7 mouse cellular contexts compared by ENCODE assay signal in genomic region chr2:27247487-27247863, GRCm38 (mm10). TPM values are rescaled to one million over a fixed set of nuclear protein-coding genes. Genes with fewer than 3 reads are reported as not detected.
DNase-seq lines count a peak whose midpoint lies in the region; ATAC-seq lines count a peak whose summit lies in the region.

No protein-coding gene starts in this region.

- intact Hi-C loops in left cerebral cortex, postnatal 36 days (cut with DNase I), result no loop called here

- peaks cover 13% of the 10 kb centered on the region; the same call in 1 of the 2 replicates for H3K4me1 ChIP-seq in hindbrain, embryonic 13.5 days (replicated peaks)
- H3K4me1 ChIP-seq in hindbrain, embryonic 12.5 days, result no peaks in the 10 kb centered on the region; the same call in 1 of the 2 replicates
- peaks cover 11% of the 10 kb centered on the region; the same call in 1 of the 2 replicates for H3K4me1 ChIP-seq in neural tube, embryonic 13.5 days (replicated peaks)
- peaks cover 26% of the 10 kb centered on the region for H3K4me1 ChIP-seq in limb, embryonic 15.5 days

- H3K27ac ChIP-seq in hindbrain, embryonic 13.5 days, result 0 out of 2 replicates have a peak overlapping the region, but pooled peaks have one; percentile 12
- no peak overlapping the region for H3K27ac ChIP-seq in hindbrain, embryonic 12.5 days
- no peak overlapping the region; the same call in 1 of the 2 replicates for H3K27ac ChIP-seq in neural tube, embryonic 13.5 days (replicated peaks)
- peak overlapping the region; percentile 85 for H3K27ac ChIP-seq in limb, embryonic 15.5 days

- no peak for DNase-seq in neural tube, embryonic 10.5 days (ENCODE audit: extremely low spot score, low spot score)
- no peak for DNase-seq in right cerebral cortex, adult 2 months (ENCODE audit: low spot score in 2 of 2)
- no peak for DNase-seq in left cerebral cortex, postnatal 36 days (ENCODE audit: low spot score in 2 of 2)

- no peak overlapping the region for H3K9ac ChIP-seq in hindbrain, embryonic 13.5 days
- no peak overlapping the region for H3K9ac ChIP-seq in hindbrain, embryonic 12.5 days
- no peak overlapping the region for H3K9ac ChIP-seq in neural tube, embryonic 13.5 days
- no peak overlapping the region for H3K9ac ChIP-seq in limb, embryonic 15.5 days

- no peak overlapping the region for H3K4me3 ChIP-seq in hindbrain, embryonic 13.5 days
- no peak overlapping the region for H3K4me3 ChIP-seq in hindbrain, embryonic 12.5 days
- no peak overlapping the region for H3K4me3 ChIP-seq in neural tube, embryonic 13.5 days
- H3K4me3 ChIP-seq in limb, embryonic 15.5 days, result no peak overlapping the region

- H3K9me3 ChIP-seq in hindbrain, embryonic 13.5 days, result no peaks in the 10 kb centered on the region
- H3K9me3 ChIP-seq in hindbrain, embryonic 12.5 days (replicated peaks), result no peaks in the 10 kb centered on the region
- no peaks in the 10 kb centered on the region for H3K9me3 ChIP-seq in neural tube, embryonic 13.5 days
- H3K9me3 ChIP-seq in limb, embryonic 15.5 days, result no peaks in the 10 kb centered on the region

- WGBS in hindbrain, embryonic 13.5 days, result 59% methylated on average over 2 of the region's 2 CpGs
- WGBS in hindbrain, embryonic 12.5 days, result 57% methylated on average over 2 of the region's 2 CpGs
- 55% methylated on average over 2 of the region's 2 CpGs for WGBS in neural tube, embryonic 13.5 days
- WGBS in limb, embryonic 15.5 days, result 44% methylated on average over 2 of the region's 2 CpGs

- ATAC-seq in hindbrain, embryonic 13.5 days (ENCODE audit: low FRiP score), result no peak
- ATAC-seq in hindbrain, embryonic 12.5 days (ENCODE audit: low FRiP score), result no peak
- peak; percentile 42; the same call in 1 of the 2 replicates for ATAC-seq in neural tube, embryonic 13.5 days (ENCODE audit: low read depth)
- peak; percentile 60 for ATAC-seq in limb, embryonic 15.5 days (ENCODE audit: insufficient number of reproducible peaks, low FRiP score, low TSS enrichment, low read depth)

- no peaks in the 10 kb centered on the region for H3K27me3 ChIP-seq in hindbrain, embryonic 13.5 days
- H3K27me3 ChIP-seq in hindbrain, embryonic 12.5 days, result no peaks in the 10 kb centered on the region
- no peaks in the 10 kb centered on the region for H3K27me3 ChIP-seq in neural tube, embryonic 13.5 days
- no peaks in the 10 kb centered on the region for H3K27me3 ChIP-seq in limb, embryonic 15.5 days

- H3K4me2 ChIP-seq in hindbrain, embryonic 13.5 days, result no peak overlapping the region
- H3K4me2 ChIP-seq in hindbrain, embryonic 12.5 days (replicated peaks), result no peak overlapping the region
- no peak overlapping the region for H3K4me2 ChIP-seq in neural tube, embryonic 13.5 days
- H3K4me2 ChIP-seq in limb, embryonic 15.5 days, result peak overlapping the region; percentile 42

- no peaks in the 10 kb centered on the region for H3K36me3 ChIP-seq in hindbrain, embryonic 13.5 days
- H3K36me3 ChIP-seq in hindbrain, embryonic 12.5 days, result no peaks in the 10 kb centered on the region
- H3K36me3 ChIP-seq in neural tube, embryonic 13.5 days, result no peaks in the 10 kb centered on the region
- H3K36me3 ChIP-seq in limb, embryonic 15.5 days, result no peaks in the 10 kb centered on the region

RNA-seq across cellular contexts. Expression of gene Sardh, which starts 0.7 kb away (rescaled TPM):
- polyA plus RNA-seq in hindbrain, embryonic 13.5 days (2015; fragmentation: Nextera tagmentation; extraction: Ambion mirVana), result 4.8 and 6.6 TPM in 2 replicates
- 11.8 and 12.2 TPM in 2 replicates for polyA plus RNA-seq in hindbrain, embryonic 12.5 days (2016; fragmentation: Nextera tagmentation; extraction: Ambion mirVana)
- 5.0 and 6.3 TPM in 2 replicates for polyA plus RNA-seq in neural tube, embryonic 13.5 days (2015; fragmentation: Nextera tagmentation; extraction: Ambion mirVana)
- polyA plus RNA-seq in limb, embryonic 15.5 days (2015; fragmentation: Nextera tagmentation; extraction: Ambion mirVana), result 8.6 and 10.3 TPM in 2 replicates
- 10 to 100 TPM in 1 of 2 experiments, 1 to 10 TPM in 1; 7.4 to 10.8 TPM for total RNA-seq in left cerebral cortex, postnatal 36 days (2021)

Comparison
In these comparisons a context has a peak if more than half of its experiments do, and no peak if none do; other contexts are left out.
1. H3K27ac ChIP-seq: peak in hindbrain, embryonic 13.5 days (single experiment) and limb, embryonic 15.5 days (single experiment); none in hindbrain, embryonic 12.5 days (single experiment) and neural tube, embryonic 13.5 days (single experiment).
2. ATAC-seq: peak in neural tube, embryonic 13.5 days (single experiment) and limb, embryonic 15.5 days (single experiment); none in hindbrain, embryonic 13.5 days (single experiment) and hindbrain, embryonic 12.5 days (single experiment).